23 mouse cellular contexts compared by ENCODE assay signal in the genomic region with DNA sequence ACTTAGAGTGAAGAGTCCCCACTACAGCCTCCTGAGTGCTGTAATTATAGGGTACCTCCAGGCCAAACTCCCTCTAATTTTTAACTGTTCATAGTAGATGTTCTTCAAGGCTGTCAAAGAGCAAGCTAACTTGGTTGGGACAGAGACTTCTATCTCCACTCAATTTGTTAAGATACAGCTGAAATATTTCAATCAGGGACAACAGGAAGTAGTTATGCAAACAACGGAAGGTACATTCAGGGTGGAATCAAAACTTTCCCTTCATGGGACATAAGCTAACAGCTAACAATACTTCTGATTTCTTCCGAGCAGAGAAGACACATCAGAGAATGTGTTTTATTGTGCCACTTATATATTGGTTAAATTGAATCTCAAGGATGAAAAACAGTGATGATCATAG. TPM values are rescaled to one million over a fixed set of nuclear protein-coding genes. Genes with fewer than 3 reads are reported as not detected.
DNase-seq lines count a peak whose midpoint lies in the region; ATAC-seq and TF ChIP-seq lines count a peak whose summit lies in the region.
"Had no signal": no experiment of that assay in that cellular context is flagged by ENCODE, and none has a peak within 500 bp of the region (broad histone marks: within the 10 kb centered on the region; RNA-seq: fewer than 3 reads in every experiment).

No protein-coding gene starts in this region.

- WGBS in lung, embryonic 15.5 days = 43% methylated on average over 2 of the region's 2 CpGs

- peak overlapping the region; percentile 91 for H3K27ac ChIP-seq in gastrocnemius, adult 2 months
- peak overlapping the region; percentile 67 for H3K27ac ChIP-seq in lung, embryonic 15.5 days
- H3K27ac ChIP-seq: heart, embryonic 15.5 days; hindbrain, embryonic 10.5 days; hindbrain, embryonic 13.5 days had no signal

- no peak for TF ChIP-seq CTCF in gastrocnemius, adult 2 months (IDR thresholded peaks at IDR 0.05)

- H3K4me1 ChIP-seq in lung, embryonic 15.5 days = peaks cover 50% of the 10 kb centered on the region
- H3K4me1 ChIP-seq: hindbrain, embryonic 10.5 days; hindbrain, embryonic 13.5 days had no signal

- no peak overlapping the region for H3K4me3 ChIP-seq in gastrocnemius, adult 2 months
- no peak overlapping the region for H3K4me3 ChIP-seq in lung, embryonic 15.5 days
- H3K4me3 ChIP-seq: heart, embryonic 15.5 days; hindbrain, embryonic 10.5 days; hindbrain, embryonic 13.5 days had no signal

- intact Hi-C loops in gastrocnemius, adult 2 months (cut with DNase I) = no loop called here

- H3K4me2 ChIP-seq in lung, embryonic 15.5 days = no peak overlapping the region
- H3K4me2 ChIP-seq: heart, embryonic 11.5 days; heart, embryonic 15.5 days; hindbrain, embryonic 13.5 days had no signal

- ATAC-seq in lung, embryonic 15.5 days (ENCODE audit: borderline replicate concordance, extremely low read depth, low FRiP score, low TSS enrichment) = no peak
- ATAC-seq: activated CD4-positive, CD25-positive, alpha-beta regulatory T cell, adult 4 months; forebrain, embryonic 14.5 days; forebrain, postnatal 0 days; hindbrain, embryonic 16.5 days had no signal

- no peaks in the 10 kb centered on the region for H3K27me3 ChIP-seq in lung, embryonic 15.5 days
- H3K27me3 ChIP-seq: heart, embryonic 15.5 days; hindbrain, embryonic 13.5 days had no signal

- H3K9ac ChIP-seq in lung, embryonic 15.5 days = no peak overlapping the region
- H3K9ac ChIP-seq: forebrain, postnatal 0 days; heart, embryonic 15.5 days; hindbrain, embryonic 13.5 days had no signal

- no peak for DNase-seq in gastrocnemius, adult 2 months
- DNase-seq in gastrocnemius, adult 8-10 months (ENCODE audit: low spot score in 2 of 2) = no peak
- DNase-seq in lung, postnatal 10 days = no peak
- DNase-seq in lung, postnatal 25 days (ENCODE audit: low spot score) = peak; percentile 46
- DNase-seq in lung, postnatal 36 days = no peak
- DNase-seq: adrenal gland, adult 8-10 months; adrenal gland, postnatal 25 days; cerebellum, adult 18-20 months; cerebellum, adult 9-10 months; cerebellum, postnatal 14 days; forebrain, postnatal 0 days; gastrocnemius, postnatal 10 days; gastrocnemius, postnatal 36 days; heart, postnatal 10 days; heart, postnatal 36 days had no signal

- H3K36me3 ChIP-seq in lung, embryonic 15.5 days = no peaks in the 10 kb centered on the region
- H3K36me3 ChIP-seq: heart, embryonic 15.5 days; hindbrain, embryonic 10.5 days; hindbrain, embryonic 13.5 days had no signal

- no peaks in the 10 kb centered on the region for H3K9me3 ChIP-seq in lung, embryonic 15.5 days
- H3K9me3 ChIP-seq: heart, embryonic 15.5 days; hindbrain, embryonic 10.5 days; hindbrain, embryonic 13.5 days had no signal

RNA-seq across cellular contexts. Expression of a gene that starts 20.1 kb away (rescaled TPM):
- total RNA-seq in gastrocnemius, adult 2 months (2021) = 100 to 1,000 TPM; 112 to 141 TPM
- total RNA-seq in gastrocnemius, adult 8-10 months (2022) = 100 to 1,000 TPM in 2 of 4 experiments, 10 to 100 TPM in 2; 83.7 to 109 (median 98.4) TPM
- 155 and 163 TPM in 2 replicates for polyA plus RNA-seq in lung, embryonic 15.5 days (2015; fragmentation: Nextera tagmentation; extraction: Ambion mirVana)
